Mouse (Mus musculus) liver, embryonic 14.5 days (tissue): ENCODE data around the gene Oas1h. TPM values are rescaled to one million over a fixed set of nuclear protein-coding genes. Genes with fewer than 3 reads are reported as not detected.

Experiments
- ATAC-seq: fragments of 200-750 bp; cut with Nextera tagmentation; 2 replicates; pipeline ENCODE4 v1.8.0; 2017; ENCODE audit warnings: moderate number of reproducible peaks, mild to moderate bottlenecking, moderate library complexity; ENCODE audit not compliant: insufficient read depth
- DNase-seq, 3 experiments: peaks; one replicate each; pipeline ENCODE4 v3.0.0-alpha.2; 2012 to 2013; ENCODE audit warnings: low read depth in 3 of 3, low spot score in 3 of 3
- H3K27ac ChIP-seq: fragments of 300-500 bp; sonication (generic); 2 replicates; pipeline ENCODE4 v1.5.1; 2014; ENCODE audit warnings: moderate library complexity, mild to moderate bottlenecking, control low read depth, inconsistent platforms
- H3K27me3 ChIP-seq: fragments of 300-500 bp; sonication (generic); 2 replicates; pipeline ENCODE4 v1.6.1; 2014; ENCODE audit warnings: mild to moderate bottlenecking, low read length, moderate library complexity; ENCODE audit not compliant: control insufficient read depth, insufficient read depth
- H3K36me3 ChIP-seq: fragments of 300-500 bp; sonication (generic); replicated peaks from 2 replicates; pipeline ENCODE4 v1.6.1; 2014; ENCODE audit warnings: low read depth; ENCODE audit not compliant: control insufficient read depth, insufficient read depth
- H3K4me1 ChIP-seq, 2 experiments: fragments of 200-500 bp in 1 of 2; fragments of 300-500 bp in 1 of 2; sonication (generic) in 1 of 2; replicated peaks; 2 replicates each; pipeline ENCODE4 v1.6.1; 2012 to 2014; ENCODE audit warnings: antibody characterized with exemption in 1 of 2, inconsistent platforms in 1 of 2, low read length in 1 of 2; ENCODE audit not compliant: control insufficient read depth in 2 of 2, insufficient read depth in 2 of 2
- H3K4me2 ChIP-seq: fragments of 300-500 bp; sonication (generic); 2 replicates; pipeline ENCODE4 v1.6.1; 2014; ENCODE audit warnings: low read depth, mild to moderate bottlenecking, control low read depth, moderate library complexity
- H3K4me3 ChIP-seq, 2 experiments: fragments of 200-500 bp in 1 of 2; fragments of 300-500 bp in 1 of 2; sonication (generic) in 1 of 2; 2 replicates each; pipeline ENCODE4 v1.5.1; 2012 to 2014; ENCODE audit warnings: low read depth in 2 of 2, low read length in 2 of 2, mild to moderate bottlenecking in 2 of 2, control low read depth in 1 of 2, inconsistent platforms in 1 of 2, moderate library complexity in 1 of 2; ENCODE audit not compliant: insufficient read depth in 1 of 2
- H3K9ac ChIP-seq: fragments of 300-500 bp; sonication (generic); replicated peaks from 2 replicates; pipeline ENCODE4 v1.6.1; 2014; ENCODE audit warnings: mild to moderate bottlenecking, control low read depth, moderate library complexity
- H3K9me3 ChIP-seq: fragments of 300-500 bp; sonication (generic); 2 replicates; pipeline ENCODE4 v1.6.1; 2016; ENCODE audit warnings: low read length, mixed read lengths; ENCODE audit not compliant: control insufficient read depth
- CTCF ChIP-seq: IDR thresholded peaks from 2 replicates; pipeline ENCODE4 v1.5.1; 2016; ENCODE audit warnings: antibody characterized with exemption, low read depth, control low read depth
- EP300 ChIP-seq: IDR thresholded peaks from 2 replicates; pipeline ENCODE4 v1.6.1; 2016; ENCODE audit warnings: antibody characterized with exemption, low read depth
- WGBS: fragments of 180-500 bp; shearing (Covaris S2); extraction: QIAGEN DNeasy Blood & Tissue Kit; methylation state at CpG from one replicate; pipeline ENCODE4 v1.1.7; 2014; ENCODE audit not compliant: insufficient replicate concordance; 5-methylcytosine and 5-hydroxymethylcytosine counted together
- polyA plus RNA-seq, 2 experiments: library from polyadenylated mRNA; depleted of rRNA in 1 of 2; stranded (reverse) in 1 of 2; unstranded in 1 of 2; fragments of >200 nt; fragmentation: Nextera tagmentation in 1 of 2; extraction: Ambion mirVana in 1 of 2; gene quantifications; 2 replicates each; pipeline versions ENCODE4 v1.2.1 to v1.2.3; 2012 to 2014

Gene Oas1h
- polyA plus RNA-seq, 2 experiments: not detected

- Histone ChIP-seq H3K27ac (no peak overlapping the region), H3K36me3 (no peaks in the 10 kb centered on the region), H3K4me1 (no peaks in the 10 kb centered on the region), H3K9me3 (no peaks in the 10 kb centered on the region), H3K27me3 (peaks cover 6% of the 10 kb centered on the region), H3K9ac (no peak overlapping the region), H3K4me3 (no peak overlapping the region), H3K4me2 (no peak overlapping the region)
- no peak for TF ChIP-seq EP300
- TF ChIP-seq CTCF: no peak
- ATAC-seq (no peak), DNase-seq (no peak)
- WGBS: 47% methylated on average over 4 of the region's 4 CpGs
Measured at GRCm38 (mm10) chr5:120831031-120831430, 30.2 kb upstream of the Oas1h start.

- Histone ChIP-seq H3K27me3 (peaks cover 6% of the 10 kb centered on the region), H3K4me1 (no peaks in the 10 kb centered on the region), H3K4me3 (no peak overlapping the region), H3K27ac (no peak overlapping the region), H3K36me3 (no peaks in the 10 kb centered on the region), H3K9ac (no peak overlapping the region), H3K4me2 (no peak overlapping the region), H3K9me3 (no peaks in the 10 kb centered on the region)
- WGBS: 12% methylated on average over 17 of the region's 17 CpGs
- DNase-seq: no peak
- no peak for ATAC-seq
- TF ChIP-seq EP300: no peak
- no peak for TF ChIP-seq CTCF
Measured at GRCm38 (mm10) chr5:120833335-120834280, 27.6 kb upstream of the Oas1h start.

- no peak for ATAC-seq
- Histone ChIP-seq H3K27ac (no peak overlapping the region), H3K9me3 (no peaks in the 10 kb centered on the region), H3K4me1 (no peaks in the 10 kb centered on the region), H3K36me3 (no peaks in the 10 kb centered on the region), H3K4me3 (no peak overlapping the region), H3K4me2 (no peak overlapping the region), H3K9ac (no peak overlapping the region), H3K27me3 (peaks cover 6% of the 10 kb centered on the region)
- TF ChIP-seq CTCF (peak; percentile 81), EP300 (no peak)
- WGBS: 8% methylated on average over 8 of the region's 8 CpGs
- peak in 1 of 3 experiments; percentile 14 for DNase-seq
Measured at GRCm38 (mm10) chr5:120836731-120837585, 24.3 kb upstream of the Oas1h start.

- ATAC-seq: no peak
- H3K36me3 ChIP-seq: no peaks in the 10 kb centered on the region
- DNase-seq: no peak
- H3K4me1 ChIP-seq: no peaks in the 10 kb centered on the region
- TF ChIP-seq CTCF: no peak
- TF ChIP-seq EP300: no peak
- H3K4me3 ChIP-seq: no peak overlapping the region
- H3K4me2 ChIP-seq: no peak overlapping the region
- no peak overlapping the region for H3K9ac ChIP-seq
- WGBS: 60% methylated on average over 3 of the region's 3 CpGs
- no peaks in the 10 kb centered on the region for H3K27me3 ChIP-seq
- no peak overlapping the region for H3K27ac ChIP-seq
- H3K9me3 ChIP-seq: no peaks in the 10 kb centered on the region
Measured at GRCm38 (mm10) chr5:120844713-120845112, 16.5 kb upstream of the Oas1h start.

- TF ChIP-seq EP300 (no peak), CTCF (no peak)
- DNase-seq (no peak), ATAC-seq (no peak)
- H3K4me3 ChIP-seq: no peak within 1 kb of the TSS
- H3K4me2 ChIP-seq: no peak within 1 kb of the TSS
- H3K9ac ChIP-seq: no peak within 1 kb of the TSS
- no peak within 1 kb of the TSS for H3K27ac ChIP-seq
- no peaks in the 10 kb centered on the region for H3K4me1 ChIP-seq
- H3K9me3 ChIP-seq: no peaks in the 10 kb centered on the region
- WGBS: 41% methylated on average over 4 of the region's 4 CpGs
- no peaks in the 10 kb centered on the region for H3K27me3 ChIP-seq
- H3K36me3 ChIP-seq: no peaks in the 10 kb centered on the region
Measured at GRCm38 (mm10) chr5:120847067-120847466, 14.2 kb upstream of the Oas1h start, which contains the start of gene Oas1f. TSS of gene Oas1f (plus strand) at chr5:120847367.
